Mouse (Mus musculus): Measurements from ENCODE around the gene Frmd4a.

GRCm38 (mm10) chr2:4348509-4348908 lies 331.0 kb downstream of the Frmd4a start:
- TF ChIP-seq CTCF (IDR thresholded peaks at IDR 0.05; ENCODE audit: extremely low read depth, insufficient read depth, insufficient read length, insufficient replicate concordance), result no peak
- no peak for TF ChIP-seq POLR2A (IDR thresholded peaks at IDR 0.05; ENCODE audit: low read depth, low read length)

All from spleen, adult 2 months (tissue).